Mouse (Mus musculus): ENCODE data around the gene Rab3ip.

- TF ChIP-seq CTCF (IDR thresholded peaks at IDR 0.05; ENCODE audit: low read depth) (no peak), EP300 (optimal IDR thresholded peaks at IDR 0.05) (no peak)
These were observed 14.0 kb upstream of the Rab3ip start for GRCm38 (mm10) chr10:116964571-116964970.
